Mouse (Mus musculus): ENCODE measurements around the gene Sun2.

Sun2 gene

GRCm38 (mm10) chr15:79741921-79742705, at the start of gene Sun2:
Gene Sun2, minus strand, starts transcription at chr15:79742536.
- peak; percentile 95 to 96 for DNase-seq (ENCODE audit: low spot score in 2 of 2)

- DNase-seq (ENCODE audit: low spot score in 2 of 2): peak in 1 of 2 experiments; percentile 39
Measured at GRCm38 (mm10) chr15:79791502-79791901, 49.2 kb upstream of the Sun2 start.

GRCm38 (mm10) chr15:79790905-79791304, 48.6 kb upstream of the Sun2 start:
- no peak for DNase-seq (ENCODE audit: low spot score in 2 of 2)

GRCm38 (mm10) chr15:79790111-79790510, 47.8 kb upstream of the Sun2 start:
- DNase-seq (ENCODE audit: low spot score in 2 of 2): no peak

- no peak for DNase-seq (ENCODE audit: low spot score in 2 of 2)
Measured at GRCm38 (mm10) chr15:79787815-79788214, 45.5 kb upstream of the Sun2 start.

DNA sequence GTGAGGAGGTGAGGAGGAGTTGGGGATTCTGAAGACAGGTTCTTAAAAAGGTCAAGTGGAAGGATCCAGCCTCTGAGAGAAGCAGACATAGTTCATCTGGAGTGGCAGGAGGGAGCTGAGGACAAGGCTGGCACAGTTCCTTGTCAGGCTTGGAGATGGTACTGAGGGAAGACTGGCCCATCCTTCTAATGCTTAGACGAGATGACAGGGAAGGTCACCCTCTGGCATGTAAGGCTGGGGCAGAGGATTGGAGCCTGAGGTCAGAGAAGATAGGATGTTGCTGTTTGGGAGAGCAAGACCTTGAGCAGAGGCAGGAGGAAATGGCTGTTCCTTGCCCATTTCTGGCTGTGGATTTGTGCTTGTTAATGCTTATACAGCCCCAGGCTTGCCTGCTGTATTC, 42.7 kb upstream of the Sun2 start:
- no peak for DNase-seq (ENCODE audit: low spot score in 2 of 2)

- no peak for DNase-seq (ENCODE audit: low spot score in 2 of 2)
Measured at GRCm38 (mm10) chr15:79777749-79778148, 35.4 kb upstream of the Sun2 start, which contains the start of gene Dnal4. Gene Dnal4, minus strand, starts transcription at chr15:79777849.

DNA sequence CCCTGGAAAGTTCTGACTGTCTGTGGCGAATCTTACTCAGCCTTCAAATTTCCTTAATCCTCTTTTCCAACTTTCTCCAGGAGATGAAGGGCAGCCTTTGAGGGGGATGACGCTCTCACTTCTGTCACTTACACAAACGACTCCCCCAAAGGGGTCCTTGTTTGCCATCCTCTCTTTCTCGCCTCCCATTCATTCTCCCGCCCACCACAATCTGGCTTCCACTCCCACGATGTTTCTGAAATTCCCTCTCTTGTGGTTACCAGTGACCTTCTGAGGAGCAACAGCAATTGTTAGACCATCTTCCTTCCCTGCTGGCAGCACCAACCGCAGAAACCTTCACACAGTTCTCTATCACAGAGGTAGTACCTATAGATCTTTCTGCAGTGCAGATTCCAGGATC, 33.3 kb upstream of the Sun2 start:
- no peak for DNase-seq (ENCODE audit: low spot score in 2 of 2)

DNA sequence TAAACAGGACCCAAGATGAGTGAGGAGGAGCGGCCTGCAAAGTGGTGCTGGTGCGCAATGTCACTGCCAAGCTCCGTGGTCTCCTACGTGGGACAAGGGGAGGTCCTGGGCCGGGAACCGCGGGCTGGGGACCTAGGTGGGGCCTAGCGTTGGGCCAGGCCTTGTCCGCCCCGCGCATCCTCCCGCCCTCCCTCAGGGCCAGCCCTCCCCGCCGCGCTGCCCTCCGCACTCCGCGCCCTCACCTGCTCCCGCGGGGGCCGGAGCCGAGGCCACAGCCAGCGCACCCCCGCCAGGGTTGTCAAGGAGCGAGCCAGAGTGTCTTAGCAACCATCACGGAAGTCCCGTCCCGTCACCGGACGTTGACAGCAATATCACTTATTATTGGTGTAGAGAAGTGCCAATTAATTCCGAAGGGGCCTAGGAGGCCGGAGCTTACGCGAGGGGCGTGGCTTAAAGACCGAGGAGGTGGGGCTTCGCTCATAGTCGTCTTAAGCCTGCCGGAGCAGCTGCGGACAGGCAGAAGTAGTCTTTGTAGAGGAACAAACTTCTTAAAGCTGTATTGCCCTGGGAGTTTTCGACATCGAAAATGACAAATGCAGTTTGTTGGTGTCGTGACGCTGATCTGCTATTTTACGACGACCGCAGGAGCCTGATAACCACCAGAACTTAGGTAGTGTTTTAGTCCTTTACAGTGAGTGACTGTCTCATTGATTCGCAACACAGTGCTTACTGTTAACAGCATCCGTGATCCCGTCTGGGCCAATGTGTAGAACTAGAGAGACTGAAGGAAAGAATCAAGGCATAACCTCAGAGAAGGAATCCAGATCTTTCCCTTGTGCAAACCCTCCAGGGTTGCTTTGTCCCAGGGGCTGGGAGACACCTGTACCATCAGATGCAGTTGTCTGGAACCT, 32.0 kb upstream of the Sun2 start:
- DNase-seq (ENCODE audit: low spot score in 2 of 2): peak; percentile 96 to 97

- no peak for DNase-seq (ENCODE audit: low spot score in 2 of 2)
Measured at GRCm38 (mm10) chr15:79770629-79771240, 28.4 kb upstream of the Sun2 start.

- no peak for DNase-seq (ENCODE audit: low spot score in 2 of 2)
Measured at GRCm38 (mm10) chr15:79768302-79768701, 26.0 kb upstream of the Sun2 start.

DNA sequence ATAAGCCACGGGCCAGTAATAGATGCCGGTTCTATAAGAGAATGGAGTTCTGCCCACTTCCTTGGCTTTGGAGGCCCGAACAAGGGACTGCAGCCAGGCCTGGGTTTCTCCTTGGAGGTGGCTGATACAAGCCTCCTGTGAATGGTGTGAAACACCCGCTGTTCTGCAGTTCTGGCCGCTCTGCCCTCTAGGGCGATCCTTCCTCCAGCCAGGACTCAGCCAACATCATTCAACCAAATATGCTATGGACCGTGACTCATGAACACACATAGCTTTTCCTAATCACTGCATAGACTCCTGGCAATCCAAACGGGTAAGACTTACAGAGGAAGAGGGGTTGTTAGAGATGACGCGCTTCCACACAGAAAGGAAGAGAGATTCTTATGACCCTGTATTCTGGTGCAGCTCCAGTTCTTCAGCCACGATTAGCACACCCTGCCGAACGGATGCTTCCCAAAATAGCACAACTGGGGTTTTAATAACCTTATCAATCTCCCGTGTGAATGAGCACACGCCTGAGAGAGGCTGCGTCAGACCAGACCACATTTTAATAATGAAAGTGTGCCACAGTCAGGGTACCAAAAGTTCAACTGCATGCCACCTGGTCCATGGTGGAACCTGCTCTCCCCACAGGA, 25.1 kb upstream of the Sun2 start:
- no peak for DNase-seq (ENCODE audit: low spot score in 2 of 2)

- no peak for DNase-seq (ENCODE audit: low spot score in 2 of 2)
Measured at GRCm38 (mm10) chr15:79766586-79767071, 24.3 kb upstream of the Sun2 start.

DNA sequence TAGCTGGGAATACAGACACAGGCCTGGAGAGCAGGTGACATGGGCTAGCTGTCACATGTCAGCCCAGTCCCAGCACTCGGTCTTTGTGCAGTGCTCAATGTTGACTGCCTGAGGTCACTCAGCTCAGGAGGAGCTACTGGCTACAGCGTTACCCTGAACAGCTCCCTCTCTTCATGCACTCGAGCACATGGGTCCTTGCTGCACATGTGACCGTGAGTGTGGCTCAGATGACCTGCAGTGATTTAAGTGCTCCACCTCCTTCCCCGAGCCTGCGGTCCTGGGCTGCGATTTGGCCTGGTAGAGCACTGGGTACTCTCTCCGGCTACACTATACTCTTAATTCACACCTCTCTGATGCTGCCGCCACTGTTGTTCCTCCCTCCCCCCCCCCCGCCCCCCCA, 23.8 kb upstream of the Sun2 start:
- DNase-seq (ENCODE audit: low spot score in 2 of 2): no peak

- no peak for DNase-seq (ENCODE audit: low spot score in 2 of 2)
Measured at GRCm38 (mm10) chr15:79765361-79765760, 23.0 kb upstream of the Sun2 start.

DNA sequence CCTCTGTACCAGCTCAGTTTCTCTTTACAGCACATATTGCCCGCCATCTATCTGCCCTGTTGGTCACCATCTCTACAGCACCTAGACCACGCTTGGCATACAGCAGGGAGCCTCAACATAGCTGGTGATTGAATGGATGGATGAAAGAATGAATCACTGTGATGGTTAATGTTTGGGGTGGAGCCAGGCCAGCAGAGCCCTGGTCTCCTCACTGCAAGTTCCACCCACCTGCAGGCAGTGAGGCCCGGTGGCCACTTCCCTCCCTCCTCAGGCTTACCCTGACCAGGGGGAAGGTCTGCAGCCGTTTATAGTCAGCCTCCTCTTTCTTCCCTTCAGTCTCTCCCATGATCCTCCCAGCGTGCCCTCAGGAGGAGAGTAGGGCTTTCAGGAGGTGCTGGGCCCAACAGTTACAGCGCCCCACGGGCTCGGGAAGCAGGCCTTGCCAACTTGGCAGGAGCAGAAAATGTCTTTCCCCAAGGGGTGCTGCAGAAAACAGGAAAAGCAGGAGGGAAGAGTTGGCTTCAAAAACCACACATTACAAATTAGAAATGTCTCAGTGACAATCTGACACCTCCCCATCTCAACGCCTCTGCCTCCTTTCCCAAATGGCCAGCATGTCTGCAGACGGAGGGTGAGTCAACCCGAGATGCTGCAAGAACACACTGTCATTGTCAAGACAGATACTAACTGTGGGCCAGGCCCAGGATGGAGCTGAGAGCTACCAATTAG, 22.4 kb upstream of the Sun2 start:
- no peak for DNase-seq (ENCODE audit: low spot score in 2 of 2)

DNA sequence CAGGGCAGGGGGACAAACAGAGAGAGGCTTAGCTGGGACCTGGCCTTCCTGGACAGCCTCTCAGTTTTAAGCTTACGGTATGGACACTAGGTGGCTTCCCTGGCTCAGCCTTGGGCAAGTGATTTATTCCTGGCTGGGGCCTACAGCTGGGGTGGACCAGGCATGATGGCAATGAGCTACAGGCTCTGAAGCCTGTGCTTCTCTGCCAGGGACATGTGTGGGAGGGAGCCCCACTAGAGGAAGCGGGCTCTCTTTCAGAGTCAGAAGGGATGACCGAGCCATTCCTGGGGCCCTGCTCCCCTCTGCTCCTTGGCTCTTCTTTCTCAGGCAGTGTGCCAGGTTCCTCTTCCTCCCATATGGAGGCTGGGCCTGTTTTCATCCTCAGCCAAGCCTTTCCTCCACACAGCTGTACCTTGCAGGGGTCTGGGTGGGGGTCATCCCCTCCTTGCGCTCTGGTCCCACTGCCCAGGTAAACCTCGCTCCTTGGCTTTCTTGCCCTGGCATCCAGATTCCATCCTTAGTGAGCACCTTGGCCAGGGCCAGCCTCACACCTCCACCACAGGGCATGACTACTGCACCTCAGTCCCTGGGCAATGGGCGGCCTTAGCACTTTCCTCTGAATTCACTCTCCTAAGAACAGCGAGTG, 21.4 kb upstream of the Sun2 start:
- DNase-seq (ENCODE audit: low spot score in 2 of 2): no peak

DNA sequence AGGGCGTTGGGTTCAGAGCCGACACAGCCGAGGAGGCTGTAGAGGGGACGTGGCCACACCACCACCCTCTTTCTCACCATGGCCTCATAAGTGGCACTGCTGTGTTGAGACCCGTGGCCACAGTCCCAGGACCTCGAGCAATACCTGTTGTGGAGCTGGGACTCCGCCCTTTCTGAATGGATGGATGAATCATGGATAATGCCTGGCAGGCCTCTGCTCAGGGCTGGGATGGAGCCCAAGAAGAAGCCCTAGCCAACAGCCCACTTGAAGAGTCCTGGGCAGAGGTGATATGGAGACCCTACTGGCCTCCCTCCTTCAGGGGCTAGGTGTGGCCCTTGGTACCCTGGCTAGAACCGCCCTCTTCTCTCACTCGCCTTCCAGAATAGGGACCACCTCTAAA, 20.7 kb upstream of the Sun2 start:
- no peak for DNase-seq (ENCODE audit: low spot score in 2 of 2)

GRCm38 (mm10) chr15:79760956-79761355, 18.6 kb upstream of the Sun2 start:
- no peak for DNase-seq (ENCODE audit: low spot score in 2 of 2)

DNA sequence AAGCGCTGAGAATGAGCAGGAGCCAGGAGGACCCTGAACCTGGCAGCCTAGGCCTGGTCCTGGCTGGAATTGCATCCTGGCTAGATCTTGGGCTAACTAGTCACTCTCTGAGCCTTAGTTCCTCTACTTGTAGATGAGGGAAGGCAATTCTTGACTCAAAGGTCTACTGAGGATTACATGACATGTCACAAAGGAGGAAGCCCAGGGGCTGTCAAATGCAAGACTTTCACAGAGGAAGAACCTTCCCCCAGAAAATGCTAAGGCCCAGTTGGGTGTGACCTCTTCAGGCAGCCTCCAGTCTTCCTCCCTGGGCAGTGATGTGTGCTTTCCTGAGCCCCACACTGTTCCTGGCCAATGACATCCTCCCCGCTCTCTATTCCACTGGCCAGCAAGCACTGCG, 14.8 kb upstream of the Sun2 start:
- DNase-seq (ENCODE audit: low spot score in 2 of 2): no peak

Measured in natural killer cell, adult 2 months (primary cell).